Mouse (Mus musculus): ENCODE results near the gene 2310022A10Rik.

- TF ChIP-seq POLR2A (IDR thresholded peaks at IDR 0.05; ENCODE audit: low read depth, low read length) (no peak), CTCF (IDR thresholded peaks at IDR 0.05; ENCODE audit: extremely low read depth, insufficient read depth, insufficient read length, insufficient replicate concordance) (no peak)
Observed at GRCm38 (mm10) chr7:27529070-27529469, 24.0 kb upstream of the 2310022A10Rik start.

Measured in spleen, adult 2 months (tissue).